Mouse (Mus musculus): ENCODE measurements around the gene Rad23b. TPM values are rescaled to one million over a fixed set of nuclear protein-coding genes. Genes with fewer than 3 reads are reported as not detected.
"Not testable (repeated sequence)": the region's sequence is repeated elsewhere in the genome, so short reads cannot be mapped to it uniquely, and the experiment has no call there.

Gene Rad23b
- polyA plus RNA-seq, 1 experiment: 66.0 TPM

DNA sequence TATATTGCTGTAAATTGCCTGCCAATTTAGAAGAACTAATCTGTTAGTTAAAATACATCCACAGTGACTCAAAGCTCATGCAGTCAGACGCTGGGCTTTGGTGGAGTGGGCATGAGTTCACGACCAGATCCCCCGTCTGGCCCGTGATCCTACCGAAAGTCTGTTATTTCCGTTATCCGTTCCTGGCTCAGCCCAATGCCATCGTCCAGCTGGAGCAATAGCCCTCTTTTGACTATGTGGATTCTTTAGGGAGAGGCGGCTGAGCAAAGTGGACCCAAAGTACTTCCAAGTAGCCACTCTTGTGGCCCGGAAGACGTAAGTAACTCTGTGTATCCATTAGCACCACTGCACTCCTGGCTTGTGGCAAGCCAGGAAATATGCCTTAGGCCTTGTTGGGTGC, 49.1 kb downstream of the Rad23b start:
- TF ChIP-seq CTCF (IDR thresholded peaks at IDR 0.05; ENCODE audit: control insufficient read depth, insufficient read depth, low read length): no peak
- TF ChIP-seq POLR2A (IDR thresholded peaks at IDR 0.05; ENCODE audit: borderline replicate concordance, control insufficient read depth, low read depth, low read length): no peak
- 88% methylated on average over 11 of the region's 11 CpGs for WGBS
- no peaks in the 10 kb centered on the region; the same call in 1 of the 2 replicates for H3K4me1 ChIP-seq (ENCODE audit: control insufficient read depth, insufficient read depth, low read length)
- no peak overlapping the region for H3K4me3 ChIP-seq (replicated peaks; ENCODE audit: control insufficient read depth, low read depth, low read length)
- H3K27ac ChIP-seq (ENCODE audit: control insufficient read depth, insufficient read depth, low read depth, low read length, poor library complexity): no peak overlapping the region

DNA sequence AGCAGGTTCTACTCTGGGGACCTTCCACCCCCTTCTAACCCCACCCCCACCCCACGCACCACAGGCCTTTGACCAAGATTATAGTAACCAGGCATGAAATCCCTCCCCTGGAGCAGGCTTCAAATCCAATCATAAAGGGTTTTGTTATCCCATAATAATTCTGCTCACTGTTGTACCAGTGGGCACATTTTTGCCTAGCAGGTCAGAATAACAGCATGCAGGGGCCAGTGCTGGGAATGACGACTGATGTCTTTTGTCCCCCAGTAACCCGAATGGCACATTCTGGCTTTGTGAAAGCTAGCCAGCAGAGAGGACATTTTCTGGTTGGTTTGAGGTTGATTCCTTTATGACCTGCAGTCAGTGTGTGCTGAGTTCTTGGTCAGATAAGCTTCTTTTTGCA, 55.5 kb downstream of the Rad23b start:
- WGBS: 81% methylated on average over 3 of the region's 3 CpGs
- TF ChIP-seq CTCF (IDR thresholded peaks at IDR 0.05; ENCODE audit: control insufficient read depth, insufficient read depth, low read length) (no peak), POLR2A (IDR thresholded peaks at IDR 0.05; ENCODE audit: borderline replicate concordance, control insufficient read depth, low read depth, low read length) (no peak)

DNA sequence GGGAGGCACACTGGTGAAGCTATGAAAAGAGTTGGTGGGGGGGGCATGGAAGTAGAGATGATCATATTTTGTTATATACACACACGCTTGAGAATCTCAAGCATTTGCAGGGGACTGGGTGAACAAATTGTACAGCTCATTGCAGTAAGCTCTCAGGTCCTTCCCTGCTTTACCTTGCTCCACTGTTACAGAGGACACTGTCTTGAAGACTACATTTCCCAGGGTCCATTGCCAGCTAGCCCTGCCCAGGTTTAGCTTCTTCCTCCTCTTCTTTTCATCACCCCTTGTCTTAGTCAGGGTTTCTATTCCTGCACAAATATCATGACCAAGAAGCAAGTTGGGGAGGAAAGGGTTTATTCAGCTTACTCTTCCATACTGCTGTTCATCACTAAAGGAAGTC, 56.7 kb downstream of the Rad23b start:
- TF ChIP-seq POLR2A (IDR thresholded peaks at IDR 0.05; ENCODE audit: borderline replicate concordance, control insufficient read depth, low read depth, low read length): no peak
- TF ChIP-seq CTCF (IDR thresholded peaks at IDR 0.05; ENCODE audit: control insufficient read depth, insufficient read depth, low read length): no peak
- H3K4me1 ChIP-seq (ENCODE audit: control insufficient read depth, insufficient read depth, low read length): no peaks in the 10 kb centered on the region
- no peak overlapping the region for H3K27ac ChIP-seq (ENCODE audit: control insufficient read depth, insufficient read depth, low read depth, low read length, poor library complexity)
- 92% methylated on average over 1 of the region's 1 CpGs for WGBS
- H3K4me3 ChIP-seq (replicated peaks; ENCODE audit: control insufficient read depth, low read depth, low read length): no peak overlapping the region

More for the DNA sequence above, 55.5 kb downstream of the Rad23b start:
- H3K27ac ChIP-seq (ENCODE audit: control insufficient read depth, insufficient read depth, low read depth, low read length, poor library complexity): no peak overlapping the region
- H3K4me1 ChIP-seq (ENCODE audit: control insufficient read depth, insufficient read depth, low read length): no peaks in the 10 kb centered on the region
- no peak overlapping the region for H3K4me3 ChIP-seq (replicated peaks; ENCODE audit: control insufficient read depth, low read depth, low read length)

DNA sequence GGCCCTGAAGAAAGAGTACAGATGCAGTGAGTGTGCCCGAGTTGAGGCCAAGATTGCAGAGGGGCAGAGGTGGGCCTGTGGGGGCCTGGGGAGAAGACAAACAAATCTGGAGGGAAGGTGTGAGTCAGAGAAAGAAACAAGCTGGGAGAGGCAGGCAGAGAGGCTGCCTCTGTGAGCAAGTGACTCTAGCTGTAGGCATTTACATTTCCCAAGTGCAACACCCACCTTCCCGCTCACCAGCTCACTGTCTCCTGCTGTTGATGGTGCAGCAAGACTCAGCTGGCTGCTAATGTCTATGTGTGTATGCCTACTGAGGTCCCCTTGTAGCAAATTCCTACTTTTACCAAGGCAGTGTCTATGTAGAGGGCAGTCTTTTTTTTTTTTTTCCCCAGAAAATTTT, 58.2 kb downstream of the Rad23b start:
- H3K4me1 ChIP-seq (ENCODE audit: control insufficient read depth, insufficient read depth, low read length): no peaks in the 10 kb centered on the region
- 76% methylated on average over 2 of the region's 2 CpGs for WGBS
- no peak for TF ChIP-seq POLR2A (IDR thresholded peaks at IDR 0.05; ENCODE audit: borderline replicate concordance, control insufficient read depth, low read depth, low read length)
- TF ChIP-seq CTCF (IDR thresholded peaks at IDR 0.05; ENCODE audit: control insufficient read depth, insufficient read depth, low read length): no peak
- no peak overlapping the region for H3K27ac ChIP-seq (ENCODE audit: control insufficient read depth, insufficient read depth, low read depth, low read length, poor library complexity)
- no peak overlapping the region for H3K4me3 ChIP-seq (replicated peaks; ENCODE audit: control insufficient read depth, low read depth, low read length)

DNA sequence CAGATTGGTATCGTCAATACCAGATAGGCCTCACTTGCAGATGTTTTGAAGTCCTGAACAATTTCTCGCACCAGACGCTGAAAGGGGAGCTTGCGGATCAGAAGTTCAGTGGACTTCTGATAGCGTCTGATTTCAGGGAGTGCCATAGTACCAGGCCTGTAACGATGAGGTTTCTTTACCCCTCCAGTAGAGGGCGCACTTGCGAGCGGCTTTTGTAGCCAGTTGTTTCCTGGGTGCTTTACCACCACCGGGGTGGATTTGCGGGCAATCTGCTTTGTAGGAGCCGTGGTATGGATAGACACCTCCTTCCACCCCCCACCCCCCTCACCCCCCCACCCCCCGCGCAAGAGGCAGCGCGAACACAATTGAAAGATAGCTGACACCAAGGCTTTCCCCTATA, 59.2 kb downstream of the Rad23b start:
- H3K4me3 ChIP-seq (replicated peaks; ENCODE audit: control insufficient read depth, low read depth, low read length): no peak overlapping the region
- WGBS: 90% methylated on average over 16 of the region's 16 CpGs
- no peak overlapping the region for H3K27ac ChIP-seq (ENCODE audit: control insufficient read depth, insufficient read depth, low read depth, low read length, poor library complexity)
- no peak for TF ChIP-seq POLR2A (IDR thresholded peaks at IDR 0.05; ENCODE audit: borderline replicate concordance, control insufficient read depth, low read depth, low read length)
- TF ChIP-seq CTCF (IDR thresholded peaks at IDR 0.05; ENCODE audit: control insufficient read depth, insufficient read depth, low read length): peak; percentile 15; the same call in 1 of the 2 replicates
- H3K4me1 ChIP-seq (ENCODE audit: control insufficient read depth, insufficient read depth, low read length): no peaks in the 10 kb centered on the region

DNA sequence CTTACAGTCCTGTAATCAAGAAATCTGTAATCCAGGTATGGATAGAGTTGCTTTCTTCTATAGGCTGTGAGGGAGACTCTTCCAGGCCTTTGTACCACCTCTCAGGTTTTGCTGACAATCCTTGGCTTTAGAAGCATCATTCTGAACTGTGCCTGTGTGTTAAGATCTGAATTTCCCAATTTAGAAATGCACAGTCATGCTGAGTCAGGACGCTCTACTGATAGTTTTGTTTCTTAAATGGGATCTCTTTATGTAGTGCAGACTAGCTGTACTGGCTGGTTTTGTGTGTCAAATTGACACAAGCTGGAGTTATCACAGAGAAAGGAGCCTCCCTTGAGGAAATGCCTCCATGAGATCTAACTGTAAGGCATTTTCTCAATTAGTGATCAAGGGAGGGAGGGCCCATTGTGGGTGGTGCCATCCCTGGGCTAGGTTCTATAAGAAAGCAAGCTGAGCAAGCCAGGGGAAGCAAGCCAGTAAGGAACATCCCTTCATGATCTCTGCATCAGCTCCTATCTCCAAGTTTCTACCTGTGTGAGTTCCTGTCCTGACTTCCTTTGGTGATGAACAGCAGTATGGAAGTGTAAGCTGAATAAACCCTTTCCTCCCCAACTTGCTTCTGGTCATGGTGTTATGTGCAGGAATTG, 59.9 kb downstream of the Rad23b start:
- not testable (repeated sequence) for H3K27ac ChIP-seq (ENCODE audit: control insufficient read depth, insufficient read depth, low read depth, low read length, poor library complexity); H3K4me3 ChIP-seq (replicated peaks; ENCODE audit: control insufficient read depth, low read depth, low read length); H3K4me1 ChIP-seq (ENCODE audit: control insufficient read depth, insufficient read depth, low read length)
- WGBS: 38% methylated on average over 1 of the region's 1 CpGs

DNA sequence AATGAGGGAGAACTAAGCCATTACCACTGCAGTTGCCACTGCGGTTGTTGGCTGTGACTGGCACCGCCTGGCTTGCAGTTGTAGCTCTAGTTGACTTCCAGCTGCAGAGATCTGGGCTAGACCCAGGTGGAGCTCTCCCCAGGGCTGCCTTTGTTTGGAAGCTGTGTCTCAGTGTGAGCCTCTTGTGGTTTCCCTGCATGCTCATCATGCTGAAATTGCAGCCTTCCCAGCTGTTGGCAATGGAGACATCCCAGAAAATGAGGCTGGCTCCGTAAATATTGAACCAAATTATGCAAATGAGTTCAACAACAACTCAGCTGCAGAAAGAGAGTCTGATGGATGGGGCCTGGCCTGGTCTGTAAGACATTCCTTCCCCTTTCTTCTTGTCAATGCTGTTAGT, 66.0 kb downstream of the Rad23b start:
- 53% methylated on average over 3 of the region's 3 CpGs for WGBS
- no peak for TF ChIP-seq POLR2A (IDR thresholded peaks at IDR 0.05; ENCODE audit: borderline replicate concordance, control insufficient read depth, low read depth, low read length)
- no peak for TF ChIP-seq CTCF (IDR thresholded peaks at IDR 0.05; ENCODE audit: control insufficient read depth, insufficient read depth, low read length)
- H3K4me1 ChIP-seq (ENCODE audit: control insufficient read depth, insufficient read depth, low read length): no peaks in the 10 kb centered on the region
- no peak overlapping the region for H3K27ac ChIP-seq (ENCODE audit: control insufficient read depth, insufficient read depth, low read depth, low read length, poor library complexity)
- H3K4me3 ChIP-seq (replicated peaks; ENCODE audit: control insufficient read depth, low read depth, low read length): no peak overlapping the region

DNA sequence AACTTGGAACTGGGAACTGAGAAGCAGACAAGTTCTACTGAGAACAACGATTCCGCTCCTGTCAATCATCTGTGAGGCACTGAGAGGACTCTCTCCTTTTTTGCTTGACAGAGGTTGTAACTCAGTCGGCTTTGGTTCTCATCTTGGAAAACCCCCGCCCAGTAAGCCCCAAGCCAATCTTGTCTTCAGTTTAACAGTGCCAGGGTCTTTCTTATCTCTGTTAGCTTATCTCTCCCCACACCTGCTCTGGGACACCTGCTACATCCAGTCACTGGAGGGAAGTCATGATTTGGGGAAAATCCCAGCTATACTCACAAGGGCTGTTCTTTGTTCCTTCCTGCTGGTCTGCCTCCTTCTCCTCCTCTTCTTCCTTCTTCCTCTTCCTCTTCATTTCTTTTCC, 76.4 kb downstream of the Rad23b start:
- WGBS: 54% methylated on average over 4 of the region's 4 CpGs
- Histone ChIP-seq H3K4me3 (replicated peaks; ENCODE audit: control insufficient read depth, low read depth, low read length) (no peak overlapping the region), H3K27ac (ENCODE audit: control insufficient read depth, insufficient read depth, low read depth, low read length, poor library complexity) (no peak overlapping the region), H3K4me1 (ENCODE audit: control insufficient read depth, insufficient read depth, low read length) (no peaks in the 10 kb centered on the region)
- TF ChIP-seq POLR2A (IDR thresholded peaks at IDR 0.05; ENCODE audit: borderline replicate concordance, control insufficient read depth, low read depth, low read length): no peak
- TF ChIP-seq CTCF (IDR thresholded peaks at IDR 0.05; ENCODE audit: control insufficient read depth, insufficient read depth, low read length): no peak

Other genes with a start within 250 kb of the Rad23b start
- gene Klf4, start 182.4 kb downstream of the Rad23b start, polyA plus RNA-seq (2011; ENCODE audit: insufficient read depth, insufficient read length, low replicate concordance, missing spikeins): 2.8 and 17.3 TPM in 2 replicates

All from bone marrow, adult 2 months (tissue).